Mouse (Mus musculus): ENCODE data around the gene Dusp6. TPM values are rescaled to one million over a fixed set of nuclear protein-coding genes. Genes with fewer than 3 reads are reported as not detected.

Dusp6 gene
- polyA plus RNA-seq, 1 experiment from 2014 or later, result 187 TPM

GRCm38 (mm10) chr10:99289176-99289575 lies 26.1 kb downstream of the Dusp6 start:
- H3K4me2 ChIP-seq (ENCODE audit: low read depth, severe bottlenecking), result no peak overlapping the region
- peaks cover 3% of the 10 kb centered on the region; the same call in 1 of the 2 replicates for H3K4me1 ChIP-seq (ENCODE audit: control insufficient read depth, insufficient read depth, low read length)
- DNase-seq (ENCODE audit: low spot score) (no peak), ATAC-seq (ENCODE audit: insufficient number of reproducible peaks, low FRiP score, low TSS enrichment, low read depth) (no peak)
- 76% methylated on average over 5 of the region's 5 CpGs for WGBS
- no peak overlapping the region for H3K4me3 ChIP-seq (ENCODE audit: low read depth, low read length)
- H3K27me3 ChIP-seq (ENCODE audit: control insufficient read depth, insufficient read depth, low read length), result no peaks in the 10 kb centered on the region
- H3K9ac ChIP-seq (ENCODE audit: low read length), result no peak overlapping the region
- H3K36me3 ChIP-seq (ENCODE audit: control insufficient read depth, insufficient read depth, low read length), result no peaks in the 10 kb centered on the region
- H3K27ac ChIP-seq (replicated peaks; ENCODE audit: low read depth, low read length), result no peak overlapping the region
- no peaks in the 10 kb centered on the region for H3K9me3 ChIP-seq (ENCODE audit: control insufficient read depth, low read length)

- no peaks in the 10 kb centered on the region for H3K4me1 ChIP-seq (ENCODE audit: control insufficient read depth, insufficient read depth, low read length)
- WGBS, result 87% methylated on average over 3 of the region's 3 CpGs
- no peak overlapping the region for H3K9ac ChIP-seq (ENCODE audit: low read length)
- no peaks in the 10 kb centered on the region for H3K36me3 ChIP-seq (ENCODE audit: control insufficient read depth, insufficient read depth, low read length)
- no peak overlapping the region for H3K4me2 ChIP-seq (ENCODE audit: low read depth, severe bottlenecking)
- no peak for ATAC-seq (ENCODE audit: insufficient number of reproducible peaks, low FRiP score, low TSS enrichment, low read depth)
- H3K27ac ChIP-seq (replicated peaks; ENCODE audit: low read depth, low read length), result no peak overlapping the region
- no peak overlapping the region for H3K4me3 ChIP-seq (ENCODE audit: low read depth, low read length)
- no peak for DNase-seq (ENCODE audit: low spot score)
- H3K9me3 ChIP-seq (ENCODE audit: control insufficient read depth, low read length), result no peaks in the 10 kb centered on the region
- no peaks in the 10 kb centered on the region for H3K27me3 ChIP-seq (ENCODE audit: control insufficient read depth, insufficient read depth, low read length)
Measured at GRCm38 (mm10) chr10:99293111-99293640, 30.1 kb downstream of the Dusp6 start.

DNA sequence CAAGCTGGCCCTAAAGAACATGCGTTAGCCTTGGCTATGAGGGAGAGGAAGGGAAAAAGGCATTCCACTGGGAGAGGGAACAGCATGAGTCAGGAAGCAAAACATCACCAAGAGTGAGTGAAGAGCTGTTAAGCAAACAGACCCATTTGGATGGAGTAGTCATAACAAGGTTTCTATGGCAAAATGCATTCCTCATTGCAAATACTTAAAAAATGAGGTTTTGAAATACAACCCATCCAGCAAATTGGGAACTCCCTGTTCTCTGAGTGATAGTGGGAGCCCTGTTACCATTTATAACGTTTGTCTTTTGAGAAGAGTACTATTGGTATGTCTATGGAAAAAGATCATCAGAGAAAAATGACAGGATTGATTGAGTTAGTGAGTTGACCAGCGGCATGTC lies 34.7 kb downstream of the Dusp6 start:
- peaks cover 4% of the 10 kb centered on the region for H3K4me1 ChIP-seq (ENCODE audit: control insufficient read depth, insufficient read depth, low read length)
- no peaks in the 10 kb centered on the region for H3K9me3 ChIP-seq (ENCODE audit: control insufficient read depth, low read length)
- H3K4me3 ChIP-seq (ENCODE audit: low read depth, low read length), result no peak overlapping the region
- ATAC-seq (ENCODE audit: insufficient number of reproducible peaks, low FRiP score, low TSS enrichment, low read depth), result no peak
- no peaks in the 10 kb centered on the region for H3K27me3 ChIP-seq (ENCODE audit: control insufficient read depth, insufficient read depth, low read length)
- DNase-seq (ENCODE audit: low spot score), result no peak
- no peak overlapping the region for H3K27ac ChIP-seq (replicated peaks; ENCODE audit: low read depth, low read length)
- H3K4me2 ChIP-seq (ENCODE audit: low read depth, severe bottlenecking), result no peak overlapping the region
- no peak overlapping the region for H3K9ac ChIP-seq (ENCODE audit: low read length)
- 53% methylated on average over 3 of the region's 3 CpGs for WGBS
- no peaks in the 10 kb centered on the region for H3K36me3 ChIP-seq (ENCODE audit: control insufficient read depth, insufficient read depth, low read length)

GRCm38 (mm10) chr10:99298328-99299295 lies 35.6 kb downstream of the Dusp6 start:
- Histone ChIP-seq H3K4me3 (ENCODE audit: low read depth, low read length) (no peak overlapping the region), H3K9me3 (ENCODE audit: control insufficient read depth, low read length) (no peaks in the 10 kb centered on the region), H3K27ac (replicated peaks; ENCODE audit: low read depth, low read length) (peak overlapping the region; percentile 78), H3K36me3 (ENCODE audit: control insufficient read depth, insufficient read depth, low read length) (no peaks in the 10 kb centered on the region), H3K4me1 (ENCODE audit: control insufficient read depth, insufficient read depth, low read length) (peaks cover 4% of the 10 kb centered on the region), H3K27me3 (ENCODE audit: control insufficient read depth, insufficient read depth, low read length) (no peaks in the 10 kb centered on the region), H3K9ac (ENCODE audit: low read length) (no peak overlapping the region), H3K4me2 (ENCODE audit: low read depth, severe bottlenecking) (peak overlapping the region; percentile 31)
- DNase-seq (ENCODE audit: low spot score) (peak; percentile 84), ATAC-seq (ENCODE audit: insufficient number of reproducible peaks, low FRiP score, low TSS enrichment, low read depth) (peak; percentile 79)
- 5% methylated on average over 18 of the region's 18 CpGs for WGBS

GRCm38 (mm10) chr10:99299303-99299702 lies 36.3 kb downstream of the Dusp6 start:
- Histone ChIP-seq H3K36me3 (ENCODE audit: control insufficient read depth, insufficient read depth, low read length) (no peaks in the 10 kb centered on the region), H3K27me3 (ENCODE audit: control insufficient read depth, insufficient read depth, low read length) (no peaks in the 10 kb centered on the region), H3K4me2 (ENCODE audit: low read depth, severe bottlenecking) (peak overlapping the region; percentile 31), H3K4me3 (ENCODE audit: low read depth, low read length) (no peak overlapping the region), H3K27ac (replicated peaks; ENCODE audit: low read depth, low read length) (peak overlapping the region; percentile 78), H3K9ac (ENCODE audit: low read length) (no peak overlapping the region), H3K4me1 (ENCODE audit: control insufficient read depth, insufficient read depth, low read length) (peaks cover 4% of the 10 kb centered on the region), H3K9me3 (ENCODE audit: control insufficient read depth, low read length) (no peaks in the 10 kb centered on the region)
- DNase-seq (ENCODE audit: low spot score), result peak; percentile 76
- ATAC-seq (ENCODE audit: insufficient number of reproducible peaks, low FRiP score, low TSS enrichment, low read depth), result peak; percentile 77
- 2% methylated on average over 9 of the region's 9 CpGs for WGBS

- no peak for ATAC-seq (ENCODE audit: insufficient number of reproducible peaks, low FRiP score, low TSS enrichment, low read depth)
- no peak overlapping the region for H3K4me3 ChIP-seq (ENCODE audit: low read depth, low read length)
- DNase-seq (ENCODE audit: low spot score), result no peak
- H3K4me2 ChIP-seq (ENCODE audit: low read depth, severe bottlenecking), result no peak overlapping the region
- H3K9me3 ChIP-seq (ENCODE audit: control insufficient read depth, low read length), result no peaks in the 10 kb centered on the region
- no peaks in the 10 kb centered on the region for H3K36me3 ChIP-seq (ENCODE audit: control insufficient read depth, insufficient read depth, low read length)
- no peak overlapping the region for H3K9ac ChIP-seq (ENCODE audit: low read length)
- WGBS, result 44% methylated on average over 4 of the region's 4 CpGs
- H3K27ac ChIP-seq (replicated peaks; ENCODE audit: low read depth, low read length), result no peak overlapping the region
- H3K4me1 ChIP-seq (ENCODE audit: control insufficient read depth, insufficient read depth, low read length), result peaks cover 4% of the 10 kb centered on the region
- no peaks in the 10 kb centered on the region for H3K27me3 ChIP-seq (ENCODE audit: control insufficient read depth, insufficient read depth, low read length)
Measured at GRCm38 (mm10) chr10:99302051-99302450, 39.0 kb downstream of the Dusp6 start.

GRCm38 (mm10) chr10:99308837-99309236 lies 45.8 kb downstream of the Dusp6 start:
- H3K4me2 ChIP-seq (ENCODE audit: low read depth, severe bottlenecking), result no peak overlapping the region
- H3K9me3 ChIP-seq (ENCODE audit: control insufficient read depth, low read length), result no peaks in the 10 kb centered on the region
- WGBS, result 96% methylated on average over 4 of the region's 4 CpGs
- H3K27ac ChIP-seq (replicated peaks; ENCODE audit: low read depth, low read length), result no peak overlapping the region
- DNase-seq (ENCODE audit: low spot score) (no peak), ATAC-seq (ENCODE audit: insufficient number of reproducible peaks, low FRiP score, low TSS enrichment, low read depth) (no peak)
- no peaks in the 10 kb centered on the region for H3K4me1 ChIP-seq (ENCODE audit: control insufficient read depth, insufficient read depth, low read length)
- no peaks in the 10 kb centered on the region for H3K36me3 ChIP-seq (ENCODE audit: control insufficient read depth, insufficient read depth, low read length)
- H3K4me3 ChIP-seq (ENCODE audit: low read depth, low read length), result no peak overlapping the region
- H3K27me3 ChIP-seq (ENCODE audit: control insufficient read depth, insufficient read depth, low read length), result no peaks in the 10 kb centered on the region
- no peak overlapping the region for H3K9ac ChIP-seq (ENCODE audit: low read length)

GRCm38 (mm10) chr10:99309617-99310016 lies 46.6 kb downstream of the Dusp6 start:
- ATAC-seq (ENCODE audit: insufficient number of reproducible peaks, low FRiP score, low TSS enrichment, low read depth), result no peak

More at GRCm38 (mm10) chr10:99309617-99310016, 46.6 kb downstream of the Dusp6 start:
- Histone ChIP-seq H3K4me1 (ENCODE audit: control insufficient read depth, insufficient read depth, low read length) (no peaks in the 10 kb centered on the region), H3K4me3 (ENCODE audit: low read depth, low read length) (no peak overlapping the region), H3K27ac (replicated peaks; ENCODE audit: low read depth, low read length) (no peak overlapping the region), H3K36me3 (ENCODE audit: control insufficient read depth, insufficient read depth, low read length) (no peaks in the 10 kb centered on the region), H3K9me3 (ENCODE audit: control insufficient read depth, low read length) (no peaks in the 10 kb centered on the region), H3K4me2 (ENCODE audit: low read depth, severe bottlenecking) (no peak overlapping the region), H3K9ac (ENCODE audit: low read length) (no peak overlapping the region), H3K27me3 (ENCODE audit: control insufficient read depth, insufficient read depth, low read length) (no peaks in the 10 kb centered on the region)
- no peak for DNase-seq (ENCODE audit: low spot score)
- WGBS, result 77% methylated on average over 9 of the region's 9 CpGs
